Mouse (Mus musculus): ENCODE results near the gene Hnf4a. TPM values are rescaled to one million over a fixed set of nuclear protein-coding genes. Genes with fewer than 3 reads are reported as not detected.

Hnf4a gene
- total and polyA plus RNA-seq, 3 experiments: 0.39 to 1.1 TPM; not detected in 1

DNA sequence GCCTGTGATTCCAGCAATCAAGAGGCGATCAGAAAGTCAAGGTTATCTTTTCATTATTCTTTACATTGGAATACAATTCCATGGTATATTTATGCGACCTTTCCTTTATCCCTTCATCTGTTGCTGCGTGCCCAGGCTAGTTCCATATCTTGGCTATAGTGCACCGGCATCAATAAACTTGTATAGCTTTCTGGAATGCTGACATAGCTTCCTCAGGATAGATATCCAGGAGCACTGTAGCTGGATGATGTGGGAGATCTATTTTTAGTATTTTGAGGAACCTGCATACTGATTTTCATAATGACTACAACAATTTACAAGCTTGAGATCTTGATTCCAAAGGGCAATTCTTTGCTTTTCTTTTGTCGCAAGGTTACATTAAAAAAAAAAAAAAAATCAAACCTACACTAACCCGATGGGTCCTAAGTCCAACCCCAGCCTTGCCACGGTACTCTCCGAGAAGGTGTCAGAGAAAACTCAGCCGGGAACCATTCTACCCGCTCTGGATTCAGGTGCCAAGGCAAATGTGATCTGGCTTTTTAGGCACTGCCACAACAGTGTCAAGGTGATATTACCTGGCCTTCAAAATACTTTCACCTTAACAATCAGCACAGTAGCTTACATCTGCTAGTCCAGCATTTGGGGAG, 87.2 kb downstream of the Hnf4a start:
- Histone ChIP-seq H3K4me3 (ENCODE audit: control insufficient read depth in 1 of 2, insufficient read depth in 1 of 2, low read depth in 2 of 2, low read length in 2 of 2) (no peak overlapping the region), H3K27ac (ENCODE audit: control insufficient read depth, low read depth, low read length) (no peak overlapping the region), H3K9ac (ENCODE audit: control insufficient read depth, low read depth, low read length, poor library complexity, severe bottlenecking) (no peak overlapping the region), H3K4me1 (ENCODE audit: control insufficient read depth in 1 of 2, insufficient read depth in 2 of 2, low read length in 2 of 2) (peaks cover 12 to 16% of the 10 kb centered on the region in 2 experiments), H3K79me2 (ENCODE audit: control insufficient read depth, insufficient read depth, low read length, poor library complexity) (no peaks in the 10 kb centered on the region), H3K9me3 (replicated peaks; ENCODE audit: insufficient read depth, low read length) (no peaks in the 10 kb centered on the region), H3K36me3 (ENCODE audit: control insufficient read depth in 1 of 2, insufficient read depth in 2 of 2, low read length in 2 of 2) (peaks cover 0 to 15% of the 10 kb centered on the region in 2 experiments; a peak in 2 of 4 replicates), H3K27me3 (ENCODE audit: control insufficient read depth in 1 of 2, insufficient read depth in 2 of 2, low read length in 2 of 2) (no peaks in the 10 kb centered on the region)
- TF ChIP-seq CHD2 (IDR thresholded peaks at IDR 0.05; ENCODE audit: low read length): no peak
- no peak for TF ChIP-seq MAFK (IDR thresholded peaks at IDR 0.05; ENCODE audit: borderline replicate concordance, low read depth, low read length)
- no peak for TF ChIP-seq TBP (IDR thresholded peaks at IDR 0.05; ENCODE audit: low read depth, low read length)
- TF ChIP-seq TAL1 (IDR thresholded peaks at IDR 0.05; ENCODE audit: low read length): no peak
- no peak for TF ChIP-seq USF1 (IDR thresholded peaks at IDR 0.05; ENCODE audit: low read depth, low read length)
- TF ChIP-seq ELF1 (IDR thresholded peaks at IDR 0.05; ENCODE audit: low read depth, low read length): no peak
- TF ChIP-seq EP300 (IDR thresholded peaks at IDR 0.05; ENCODE audit: low read depth in 1 of 2, low read length in 2 of 2): no peak
- DNase-seq (ENCODE audit: low read depth, low spot score): no peak

DNA sequence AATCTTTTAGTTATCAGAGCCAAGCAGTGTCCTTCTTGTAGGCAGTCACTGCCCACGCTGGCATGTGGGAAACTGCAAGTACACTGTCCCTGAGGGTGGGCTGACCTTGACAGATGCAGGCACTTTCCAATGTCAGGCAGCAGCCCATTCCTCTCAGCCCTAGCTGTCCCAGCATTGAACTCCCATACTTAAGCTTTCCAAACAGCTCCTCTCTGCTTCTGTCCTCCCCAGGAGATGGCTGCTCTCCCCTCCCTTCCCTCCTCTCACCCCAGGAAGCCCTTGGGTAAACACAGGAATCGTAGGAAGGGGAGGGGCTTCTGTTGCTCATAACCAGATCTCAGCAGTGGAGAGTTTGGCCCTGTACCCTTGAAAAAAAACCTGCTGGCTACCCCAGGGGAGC, 88.5 kb downstream of the Hnf4a start:
- DNase-seq (ENCODE audit: low read depth, low spot score): no peak
- Histone ChIP-seq H3K4me3 (ENCODE audit: control insufficient read depth in 1 of 2, insufficient read depth in 1 of 2, low read depth in 2 of 2, low read length in 2 of 2) (no peak overlapping the region), H3K4me1 (ENCODE audit: control insufficient read depth in 1 of 2, insufficient read depth in 2 of 2, low read length in 2 of 2) (peaks cover 12 to 16% of the 10 kb centered on the region in 2 experiments), H3K27ac (ENCODE audit: control insufficient read depth, low read depth, low read length) (no peak overlapping the region), H3K27me3 (ENCODE audit: control insufficient read depth in 1 of 2, insufficient read depth in 2 of 2, low read length in 2 of 2) (no peaks in the 10 kb centered on the region), H3K9me3 (replicated peaks; ENCODE audit: insufficient read depth, low read length) (no peaks in the 10 kb centered on the region), H3K79me2 (ENCODE audit: control insufficient read depth, insufficient read depth, low read length, poor library complexity) (no peaks in the 10 kb centered on the region), H3K9ac (ENCODE audit: control insufficient read depth, low read depth, low read length, poor library complexity, severe bottlenecking) (no peak overlapping the region), H3K36me3 (ENCODE audit: control insufficient read depth in 1 of 2, insufficient read depth in 2 of 2, low read length in 2 of 2) (peaks cover 0 to 12% of the 10 kb centered on the region in 2 experiments; a peak in 2 of 4 replicates)
- TF ChIP-seq MXI1 (IDR thresholded peaks at IDR 0.05; ENCODE audit: low read depth, low read length): no peak

DNA sequence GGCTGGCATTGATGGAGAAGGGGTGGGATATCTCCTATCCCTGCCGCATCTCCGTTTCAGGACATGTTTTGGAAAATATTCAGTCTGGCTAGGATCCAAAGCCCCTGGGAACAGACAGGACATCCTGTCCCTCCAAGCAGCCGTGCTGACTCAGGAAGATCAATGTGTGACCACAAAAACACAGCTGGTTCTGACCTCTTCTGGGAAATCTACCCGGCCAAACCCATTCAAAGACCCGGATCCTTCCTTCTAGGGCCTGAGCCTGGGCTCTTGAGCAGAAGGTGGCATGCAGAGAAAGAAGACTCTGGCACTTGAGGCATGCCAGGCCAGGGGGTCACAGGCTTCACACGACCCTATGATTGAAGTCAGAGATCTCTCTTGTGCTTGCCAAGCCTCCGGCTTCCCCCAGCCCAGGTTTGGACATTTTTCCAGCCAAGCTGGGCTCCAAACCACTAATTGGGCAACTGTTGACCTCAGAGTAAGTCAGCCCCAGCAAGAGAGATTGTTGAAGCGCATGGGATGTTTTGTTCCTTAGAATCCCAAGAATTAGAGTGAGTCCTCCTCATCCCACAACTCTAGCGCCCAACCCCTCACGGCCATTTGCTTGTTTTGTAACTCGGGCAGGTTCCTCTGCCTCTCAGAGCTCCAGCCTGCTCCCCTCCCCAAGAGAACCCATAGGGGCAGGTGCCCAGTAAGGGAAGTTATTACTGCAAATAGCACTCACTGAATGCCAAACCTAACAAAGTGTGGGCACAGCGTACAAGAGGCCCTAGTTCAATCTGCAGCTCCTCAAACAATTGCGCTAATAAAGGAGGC, 89.7 kb downstream of the Hnf4a start:
- Histone ChIP-seq H3K4me3 (ENCODE audit: control insufficient read depth in 1 of 2, insufficient read depth in 1 of 2, low read depth in 2 of 2, low read length in 2 of 2) (no peak overlapping the region), H3K36me3 (ENCODE audit: control insufficient read depth in 1 of 2, insufficient read depth in 2 of 2, low read length in 2 of 2) (peaks cover 0 to 8% of the 10 kb centered on the region in 2 experiments; a peak in 2 of 4 replicates), H3K9ac (ENCODE audit: control insufficient read depth, low read depth, low read length, poor library complexity, severe bottlenecking) (no peak overlapping the region), H3K4me1 (ENCODE audit: control insufficient read depth in 1 of 2, insufficient read depth in 2 of 2, low read length in 2 of 2) (peaks cover 5 to 10% of the 10 kb centered on the region in 2 experiments), H3K79me2 (ENCODE audit: control insufficient read depth, insufficient read depth, low read length, poor library complexity) (no peaks in the 10 kb centered on the region), H3K27me3 (ENCODE audit: control insufficient read depth in 1 of 2, insufficient read depth in 2 of 2, low read length in 2 of 2) (no peaks in the 10 kb centered on the region), H3K27ac (ENCODE audit: control insufficient read depth, low read depth, low read length) (no peak overlapping the region), H3K9me3 (replicated peaks; ENCODE audit: insufficient read depth, low read length) (no peaks in the 10 kb centered on the region)
- TF ChIP-seq NELFE (IDR thresholded peaks at IDR 0.05; ENCODE audit: low read depth, low read length): no peak
- TF ChIP-seq TBP (IDR thresholded peaks at IDR 0.05; ENCODE audit: low read depth, low read length): no peak
- no peak for TF ChIP-seq MYC (IDR thresholded peaks at IDR 0.05; ENCODE audit: low read depth, low read length)
- no peak for TF ChIP-seq CTCF (IDR thresholded peaks at IDR 0.05 in 2 of 3, conservative IDR thresholded peaks at IDR 0.05 in 1 of 3; ENCODE audit: control insufficient read depth in 1 of 3, insufficient read depth in 1 of 3, low read depth in 2 of 3, low read length in 3 of 3, poor library complexity in 1 of 3, severe bottlenecking in 1 of 3)
- TF ChIP-seq SMC3 (IDR thresholded peaks at IDR 0.05; ENCODE audit: low read depth, low read length): no peak
- TF ChIP-seq KAT2A (conservative IDR thresholded peaks at IDR 0.05; ENCODE audit: low read depth, low read length): no peak
- no peak for TF ChIP-seq POLR2A (IDR thresholded peaks at IDR 0.05; ENCODE audit: control insufficient read depth in 1 of 2, insufficient read depth in 1 of 2, low read depth in 1 of 2, low read length in 2 of 2, poor library complexity in 1 of 2)
- TF ChIP-seq GABPA (IDR thresholded peaks at IDR 0.05; ENCODE audit: low read depth, low read length): no peak
- no peak for TF ChIP-seq MAZ (IDR thresholded peaks at IDR 0.05; ENCODE audit: low read depth, low read length)
- TF ChIP-seq ETS1 (IDR thresholded peaks at IDR 0.05; ENCODE audit: low read depth, low read length): no peak
- no peak for TF ChIP-seq POLR2AphosphoS2 (IDR thresholded peaks at IDR 0.05; ENCODE audit: low read length)
- TF ChIP-seq CHD1 (IDR thresholded peaks at IDR 0.05; ENCODE audit: low read depth, low read length): no peak
- no peak for TF ChIP-seq RAD21 (IDR thresholded peaks at IDR 0.05; ENCODE audit: low read depth, low read length)
- TF ChIP-seq EP300 (IDR thresholded peaks at IDR 0.05; ENCODE audit: low read depth in 1 of 2, low read length in 2 of 2): no peak
- no peak for TF ChIP-seq USF2 (IDR thresholded peaks at IDR 0.05; ENCODE audit: borderline replicate concordance in 1 of 2, insufficient read depth in 1 of 2, low read depth in 1 of 2, low read length in 2 of 2)
- no peak for TF ChIP-seq TCF12 (IDR thresholded peaks at IDR 0.05; ENCODE audit: low read depth, low read length)
- no peak for TF ChIP-seq MYB (IDR thresholded peaks at IDR 0.05; ENCODE audit: low read depth, low read length)
- TF ChIP-seq GATA1 (IDR thresholded peaks at IDR 0.05; ENCODE audit: low read depth, low read length): no peak
- DNase-seq (ENCODE audit: low read depth, low spot score): no peak

Measured in MEL (cell line).